Mouse (Mus musculus) cerebellum, postnatal 4 days (tissue): ENCODE results near the gene Mreg.
"Not testable (repeated sequence)": the region's sequence is repeated elsewhere in the genome, so short reads cannot be mapped to it uniquely, and the experiment has no call there.

ENCODE experiments used
- DNase-seq, 2 experiments: peaks; one replicate each; pipeline ENCODE4 v3.0.0; 2022; ENCODE audit warnings: low spot score in 2 of 2, mixed read lengths in 1 of 2

The Mreg gene

GRCm38 (mm10) chr1:72211701-72212699 lies at the start of gene Mreg:
Gene Mreg, minus strand, starts transcription at chr1:72212307.
- peak in 1 of 2 experiments; percentile 32 for DNase-seq

GRCm38 (mm10) chr1:72256381-72257256 lies 44.5 kb upstream of the Mreg start:
- DNase-seq, result no peak

- DNase-seq, result no peak
Observed at GRCm38 (mm10) chr1:72255854-72256175, 43.7 kb upstream of the Mreg start.

GRCm38 (mm10) chr1:72255062-72255853 lies 43.2 kb upstream of the Mreg start:
- DNase-seq, result peak in 1 of 2 experiments; percentile 39

GRCm38 (mm10) chr1:72254545-72255061 lies 42.5 kb upstream of the Mreg start:
- peak; percentile 64 to 85 for DNase-seq

- peak in 1 of 2 experiments; percentile 11 for DNase-seq
Observed at GRCm38 (mm10) chr1:72253881-72254491, 41.9 kb upstream of the Mreg start.

GRCm38 (mm10) chr1:72251806-72252205 lies 39.7 kb upstream of the Mreg start:
- DNase-seq, result no peak

GRCm38 (mm10) chr1:72248226-72248737 lies 36.2 kb upstream of the Mreg start:
- not testable (repeated sequence) for DNase-seq

GRCm38 (mm10) chr1:72244317-72245036 lies 32.4 kb upstream of the Mreg start:
- no peak for DNase-seq

GRCm38 (mm10) chr1:72243656-72244316 lies 31.7 kb upstream of the Mreg start:
- peak; percentile 91 to 94 for DNase-seq

GRCm38 (mm10) chr1:72242581-72243143 lies 30.6 kb upstream of the Mreg start:
- no peak for DNase-seq

- DNase-seq, result not testable (repeated sequence)
Observed at GRCm38 (mm10) chr1:72239113-72239512, 27.0 kb upstream of the Mreg start.

- no peak for DNase-seq
Observed at GRCm38 (mm10) chr1:72238016-72238580, 26.0 kb upstream of the Mreg start.

GRCm38 (mm10) chr1:72237007-72237775 lies 25.1 kb upstream of the Mreg start:
- DNase-seq, result peak in 1 of 2 experiments; percentile 23

GRCm38 (mm10) chr1:72236363-72237006 lies 24.4 kb upstream of the Mreg start:
- peak in 1 of 2 experiments; percentile 65 for DNase-seq

- DNase-seq, result not testable (repeated sequence)
Observed at GRCm38 (mm10) chr1:72232592-72232991, 20.5 kb upstream of the Mreg start.

GRCm38 (mm10) chr1:72228974-72229373 lies 16.9 kb upstream of the Mreg start:
- DNase-seq, result no peak
